Mouse (Mus musculus) adrenal gland (tissue): ENCODE results near the gene Inpp4b.
"Not testable (repeated sequence)": the region's sequence is repeated elsewhere in the genome, so short reads cannot be mapped to it uniquely, and the experiment has no call there.

Experiments used
- intact Hi-C: fragments of 180-260 bp; cut with DNase I; formaldehyde crosslinking; loops from one replicate; pipeline ENCODE4 v1.15.1; 2025

Gene Inpp4b

DNA sequence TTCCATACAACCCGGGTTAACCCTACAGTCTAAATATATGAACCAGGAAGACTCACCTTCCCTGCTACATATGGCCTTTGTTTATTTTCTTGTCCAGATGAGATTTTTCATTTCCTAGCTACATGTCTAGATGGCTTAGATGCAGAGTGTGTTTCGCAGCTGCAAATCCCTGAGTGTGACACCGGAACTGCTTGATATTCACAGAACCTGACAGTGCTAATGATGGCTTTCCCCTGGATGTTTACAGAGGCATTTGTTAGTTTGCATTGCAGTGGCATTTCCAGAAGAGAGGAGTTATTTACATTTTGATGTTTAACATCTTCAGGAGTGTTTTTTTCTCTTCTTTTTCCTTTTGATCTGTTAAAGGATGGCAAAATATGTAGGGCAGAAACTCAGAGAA, 537.7 kb downstream of the Inpp4b start:
- intact Hi-C loops, result no loop called here

DNA sequence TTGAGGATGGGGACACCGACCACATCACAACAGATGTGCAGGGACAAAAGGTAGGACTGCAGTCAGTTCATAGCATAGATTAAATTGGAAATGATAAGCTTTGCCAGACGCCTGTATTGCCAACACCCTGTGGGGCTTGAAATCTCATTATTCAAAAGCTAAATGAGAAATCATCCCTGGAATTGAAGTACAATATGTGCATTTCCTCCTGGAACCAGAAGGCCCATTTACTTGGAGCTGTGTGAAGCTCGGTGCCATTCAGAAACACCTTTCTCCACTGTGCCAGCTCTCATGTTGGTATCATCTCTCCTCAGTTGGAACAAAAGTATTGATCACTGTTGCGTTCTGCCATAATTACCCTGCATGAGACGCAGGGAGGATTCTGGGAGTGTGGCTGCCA, 541.8 kb downstream of the Inpp4b start:
- intact Hi-C loops, result no loop called here

DNA sequence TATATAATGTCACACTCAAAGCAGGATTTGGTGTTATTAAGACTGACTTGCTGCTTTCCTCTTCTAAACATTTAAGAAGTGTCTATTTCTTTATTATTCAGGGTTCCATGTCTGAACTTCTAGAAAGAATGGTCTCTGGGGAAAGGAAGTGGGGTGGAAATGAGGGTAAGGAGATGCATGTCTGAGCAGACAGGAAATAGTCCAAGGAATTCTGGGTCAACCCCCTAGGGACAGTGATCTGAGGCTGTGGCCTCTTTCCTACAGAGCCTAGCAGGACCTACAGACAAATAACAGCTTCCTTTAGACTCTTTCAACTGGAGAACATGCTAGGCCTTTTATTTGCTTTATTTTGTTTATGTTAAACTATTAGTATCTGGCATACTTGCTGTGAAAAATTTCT, 546.5 kb downstream of the Inpp4b start:
- intact Hi-C loops, result no loop called here

DNA sequence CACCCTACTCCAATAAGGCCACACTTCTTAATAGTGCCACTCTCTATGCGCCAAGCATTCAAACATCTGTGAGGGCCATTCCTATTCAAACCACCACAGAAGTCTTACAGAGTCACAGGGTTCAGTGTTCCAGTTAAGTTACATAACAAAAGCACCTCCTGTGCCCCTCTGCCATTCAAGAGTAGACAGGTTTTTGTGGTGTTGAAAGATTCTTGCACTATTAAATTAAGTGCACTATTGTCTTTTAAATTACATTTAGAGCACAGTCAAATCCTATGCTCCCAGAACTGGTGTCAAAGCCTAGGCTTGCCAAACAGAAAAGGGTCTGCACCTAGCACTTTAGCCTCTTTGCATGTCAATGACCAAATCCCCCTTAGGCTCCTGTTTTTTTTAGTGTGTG, 550.9 kb downstream of the Inpp4b start:
- intact Hi-C loops, result no loop called here

DNA sequence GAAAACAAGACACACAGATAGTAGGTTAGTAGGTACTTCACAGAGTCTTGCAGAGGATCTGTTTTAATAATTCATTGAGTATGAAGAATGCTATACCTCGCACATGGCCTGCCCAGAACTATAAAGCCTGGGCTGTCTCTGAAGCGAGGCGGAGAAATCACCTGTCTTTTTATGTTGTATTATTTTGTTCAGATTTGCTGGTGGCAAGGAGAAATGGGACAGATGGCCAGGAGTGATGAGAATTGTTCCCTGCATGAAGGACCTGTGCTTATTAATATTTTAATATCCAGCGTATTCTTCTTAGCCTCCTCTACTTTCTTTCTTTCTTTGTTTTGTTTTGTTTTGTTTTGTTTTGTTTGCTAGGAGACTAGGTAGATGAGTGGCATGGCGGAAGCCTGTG, 604.5 kb downstream of the Inpp4b start:
- intact Hi-C loops, result no loop called here

DNA sequence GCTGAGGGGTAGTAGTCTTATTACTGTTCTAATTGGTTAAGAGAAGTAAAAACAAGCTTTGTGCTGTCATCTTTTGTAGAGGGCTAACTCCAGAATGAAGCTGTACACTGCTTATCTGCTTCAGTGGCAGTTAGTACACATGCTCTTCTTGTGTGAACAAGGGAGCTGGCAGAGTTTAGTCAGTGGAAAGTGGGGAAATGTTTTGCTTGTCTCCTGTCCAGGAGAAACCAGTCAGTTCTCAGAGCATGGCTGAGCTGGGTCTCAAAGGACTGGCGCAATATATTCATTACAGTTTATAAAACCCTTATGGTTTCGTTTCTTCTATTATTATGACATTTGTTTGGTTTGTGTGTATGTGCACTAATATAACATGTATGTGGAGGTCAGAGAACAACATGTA, 610.7 kb downstream of the Inpp4b start:
- intact Hi-C loops, result no loop called here

DNA sequence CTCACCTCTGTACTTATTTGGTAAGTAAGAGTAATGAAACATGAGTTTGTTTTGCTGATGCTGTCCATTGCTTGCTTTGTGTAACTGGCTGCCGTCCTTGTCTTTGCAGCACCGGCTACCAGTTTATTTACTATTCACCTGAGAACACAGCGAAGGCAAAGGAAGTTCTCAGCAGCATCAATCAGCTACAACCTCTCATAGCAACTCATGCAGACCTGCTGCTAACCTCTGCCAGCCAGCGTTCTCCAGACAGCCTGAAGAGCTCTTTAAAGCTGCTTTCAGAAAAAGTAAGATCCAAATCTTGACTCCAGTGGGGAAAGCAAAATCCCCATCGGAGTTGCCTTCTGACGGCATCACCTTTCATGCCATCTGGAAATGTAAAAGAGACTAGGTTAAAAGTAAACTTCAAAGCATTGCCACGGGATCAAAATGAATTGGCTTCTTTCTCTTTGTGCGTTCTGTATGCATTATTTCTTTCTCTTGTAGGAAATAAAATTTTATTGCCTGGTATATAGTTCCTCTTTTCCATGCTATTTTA, 642.8 kb downstream of the Inpp4b start:
- intact Hi-C loops, result no loop called here

DNA sequence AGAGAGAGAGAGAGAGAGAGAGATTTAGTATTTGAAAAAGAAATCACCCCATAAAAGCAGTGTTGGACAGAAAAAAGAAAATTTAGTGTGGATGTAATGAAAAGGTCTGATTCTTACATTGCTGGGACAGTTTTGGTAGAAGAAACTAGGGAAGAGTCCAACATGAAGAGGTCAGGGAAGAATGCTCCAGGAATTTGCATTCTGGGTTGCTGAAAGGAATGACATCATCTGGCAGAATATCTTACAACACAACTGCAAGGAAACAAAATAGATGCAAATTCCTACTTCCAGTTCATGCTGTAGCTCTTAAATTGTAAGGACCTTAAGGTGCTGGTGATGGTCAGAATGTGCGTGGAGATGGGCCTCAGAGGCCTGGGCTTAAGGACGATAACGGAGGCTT, 650.6 kb downstream of the Inpp4b start:
- intact Hi-C loops, result no loop called here

DNA sequence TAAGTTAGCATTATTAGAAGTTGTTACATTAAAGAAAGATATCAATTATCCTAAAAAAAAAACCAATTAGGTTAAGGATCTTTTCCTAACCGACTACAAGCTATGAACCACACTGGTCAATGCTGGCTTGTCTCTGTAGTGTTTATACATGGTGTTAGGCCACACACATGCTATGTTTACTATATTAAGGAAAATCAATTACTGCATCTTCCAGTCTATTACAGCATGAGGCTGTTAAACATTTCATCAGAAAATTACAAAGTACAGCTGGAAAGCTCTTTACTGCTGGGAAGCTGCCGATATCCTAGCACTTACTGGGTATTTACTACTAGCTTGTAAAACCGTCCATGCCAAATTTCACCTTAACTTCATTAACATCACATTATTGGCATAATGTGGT, 653.9 kb downstream of the Inpp4b start:
- intact Hi-C loops, result no loop called here

DNA sequence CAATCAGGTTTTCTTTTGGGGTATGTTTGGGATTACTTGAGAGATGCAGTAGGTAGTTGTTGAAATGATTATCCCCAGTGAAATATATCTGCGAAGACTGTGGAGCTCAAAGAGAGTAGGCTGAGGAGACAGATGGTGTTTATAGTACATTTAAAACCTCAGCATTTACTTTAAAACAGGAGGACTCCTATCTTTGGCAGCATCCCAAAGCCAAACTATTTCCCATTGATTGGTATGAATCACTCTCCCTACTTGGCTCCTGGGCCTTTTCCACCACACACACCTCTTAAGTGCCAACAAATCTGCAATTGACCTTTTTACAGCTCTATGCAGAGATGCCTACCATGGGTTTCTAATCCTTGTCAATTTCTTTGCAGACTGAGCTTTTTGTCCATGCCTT, 654.5 kb downstream of the Inpp4b start:
- intact Hi-C loops, result no loop called here

DNA sequence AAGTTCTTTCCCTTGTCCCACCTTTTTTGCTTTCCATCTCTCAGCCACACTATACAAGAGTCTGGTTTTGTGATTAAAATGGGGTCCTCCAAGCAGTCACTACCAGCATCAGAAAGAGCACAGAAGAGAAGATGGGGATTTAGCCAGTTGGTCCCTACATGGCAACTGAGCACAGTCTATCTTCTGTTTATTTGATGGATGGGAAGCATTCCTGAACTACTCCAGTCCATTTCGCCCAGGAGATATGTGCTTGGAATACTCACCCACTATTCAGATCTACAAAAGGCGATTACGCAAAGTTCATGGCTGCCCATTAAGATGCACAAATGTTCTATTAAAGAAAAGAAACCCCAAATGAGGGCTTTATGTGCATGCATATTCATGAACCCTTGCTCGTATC, 661.8 kb downstream of the Inpp4b start:
- intact Hi-C loops, result no loop called here

DNA sequence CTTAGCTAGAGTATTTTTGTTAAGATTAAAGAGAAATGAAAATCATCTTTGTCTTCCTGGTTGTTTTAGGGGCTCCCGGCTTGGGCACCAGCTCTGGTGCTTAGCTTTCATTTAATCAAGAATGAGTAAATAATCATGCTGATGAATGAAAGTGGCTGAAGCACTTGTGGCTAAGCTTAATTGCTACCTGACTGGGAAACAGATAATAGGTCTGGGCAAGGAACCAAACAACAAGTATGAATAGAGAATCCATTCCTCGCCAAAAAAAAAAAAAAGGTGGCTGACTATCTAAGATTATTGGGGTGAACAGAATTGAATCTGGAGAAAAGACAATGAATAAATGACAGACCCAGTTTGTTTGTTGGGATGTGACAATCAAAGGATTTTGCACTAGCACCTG, 663.1 kb downstream of the Inpp4b start:
- intact Hi-C loops, result no loop called here

DNA sequence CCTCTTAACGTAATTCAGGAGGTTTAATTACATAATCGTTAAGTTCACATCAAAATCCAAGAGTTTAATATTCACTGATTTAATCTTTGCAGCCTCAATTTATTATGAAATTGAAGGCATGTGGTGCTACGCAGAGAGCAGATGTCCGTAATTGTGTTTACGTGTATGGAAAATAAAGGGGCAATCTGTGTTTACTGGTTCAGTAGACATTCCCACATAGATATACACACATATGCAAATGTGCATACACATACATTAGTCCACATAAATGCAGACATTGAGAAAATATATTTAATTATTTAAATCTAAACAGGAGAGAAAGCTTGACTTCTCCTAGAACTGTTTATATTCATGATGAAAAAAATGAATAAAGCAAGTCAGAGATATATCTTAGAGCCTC, 675.4 kb downstream of the Inpp4b start:
- intact Hi-C loops, result loop anchor here (10.0 kb wide), 1 partner anchor 727 kb away; no protein-coding TSS in a partner anchor

DNA sequence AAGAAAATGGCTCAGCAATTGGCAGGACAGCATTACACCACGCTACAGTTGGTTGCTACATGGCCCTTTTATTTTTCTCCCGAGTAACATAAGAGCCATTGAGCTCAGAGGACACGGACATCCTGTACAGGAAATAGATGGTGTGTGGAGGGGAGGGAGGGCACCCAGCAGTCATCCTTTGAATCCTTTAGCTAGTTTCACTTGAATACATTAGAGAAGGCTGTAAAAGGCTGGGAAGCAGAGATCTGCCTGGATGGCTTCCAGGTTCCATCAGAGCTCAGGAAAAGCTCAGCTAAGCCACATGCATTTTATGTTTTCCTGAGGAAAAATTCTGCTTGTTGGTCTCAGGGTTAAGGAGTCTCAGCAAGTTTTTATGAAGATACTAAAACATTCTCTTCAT, 685.0 kb downstream of the Inpp4b start:
- intact Hi-C loops, result loop anchor here (5.0 to 10.0 kb wide), 2 partner anchors 553 to 680 kb away; no protein-coding TSS in a partner anchor

DNA sequence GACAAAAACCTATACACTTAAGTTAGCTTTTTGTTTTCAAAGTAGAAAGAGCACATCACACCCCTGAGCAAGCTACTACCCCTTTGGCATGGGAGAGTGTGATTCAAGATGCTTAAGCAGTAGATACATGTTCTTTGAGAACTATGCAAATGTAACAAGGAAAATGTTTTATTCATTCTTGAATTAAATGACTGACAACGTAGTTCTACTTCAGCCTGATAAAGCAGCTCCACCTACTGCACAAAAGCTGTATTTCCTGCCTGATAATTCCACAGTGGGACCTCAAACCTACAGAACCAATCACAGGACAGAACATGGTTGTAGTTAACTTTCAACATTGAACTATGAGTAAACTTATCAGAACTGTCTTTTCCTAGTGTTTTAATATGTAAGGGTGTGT, 686.5 kb downstream of the Inpp4b start:
- intact Hi-C loops, result loop anchor here (5.0 to 10.0 kb wide), 2 partner anchors 554 to 682 kb away; no protein-coding TSS in a partner anchor

DNA sequence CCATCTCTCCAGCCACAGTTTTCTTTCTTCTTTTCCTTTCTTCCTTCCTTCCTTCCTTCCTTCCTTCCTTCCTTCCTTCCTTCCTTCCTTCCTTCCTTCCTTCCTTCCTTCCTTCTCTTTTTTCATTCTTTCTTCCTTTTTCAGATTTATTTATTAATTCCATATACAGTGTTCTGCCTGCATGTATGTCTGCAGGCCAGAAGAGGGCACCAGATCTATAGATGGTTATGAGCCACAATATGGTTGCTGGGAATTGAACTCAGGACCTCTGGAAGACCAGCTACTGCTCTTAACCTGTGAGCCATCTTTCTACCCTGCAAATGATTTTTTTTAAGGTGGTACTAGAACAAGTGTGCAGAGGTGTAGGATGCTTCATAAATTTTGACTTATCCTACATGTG, 689.7 kb downstream of the Inpp4b start:
- intact Hi-C loops, result not testable (repeated sequence)

DNA sequence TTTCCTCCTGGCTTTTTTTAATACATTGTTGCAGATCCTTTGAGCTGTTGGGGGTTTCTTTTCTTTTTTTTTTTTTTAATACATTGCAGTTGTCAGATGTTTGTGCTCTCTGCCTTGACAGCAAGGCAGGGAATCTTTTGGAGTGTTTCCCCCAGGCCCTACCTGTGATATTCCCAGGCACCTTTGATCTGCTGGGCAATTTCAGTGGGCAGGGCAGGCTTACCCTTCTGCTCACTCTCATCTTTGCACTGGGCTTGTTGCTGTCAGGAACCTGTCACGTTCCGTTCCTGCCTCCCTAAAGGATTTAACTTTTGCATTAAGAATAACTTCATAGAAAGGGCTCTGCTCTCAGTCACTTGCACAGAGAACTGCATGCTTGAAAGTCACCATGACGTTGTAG, 711.7 kb downstream of the Inpp4b start:
- intact Hi-C loops, result no loop called here

DNA sequence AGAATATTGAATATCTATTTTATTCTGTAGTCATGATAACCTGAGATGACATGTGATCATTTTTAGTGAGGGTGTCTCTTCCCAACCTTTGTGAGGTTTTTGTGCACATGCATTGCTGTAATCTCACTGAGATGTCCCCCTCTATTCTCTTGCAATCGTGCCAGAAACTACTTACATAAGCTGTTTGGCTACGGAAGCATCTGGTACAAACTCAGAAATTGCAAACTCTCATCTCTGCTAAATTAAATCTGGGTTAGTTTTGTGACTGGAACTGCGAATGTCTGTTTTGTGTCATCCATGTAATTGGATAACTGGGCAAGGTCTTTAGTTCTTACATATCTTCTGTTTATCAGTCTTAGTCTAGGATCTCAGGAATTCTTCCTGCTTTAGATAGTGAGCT, 725.3 kb downstream of the Inpp4b start:
- intact Hi-C loops, result no loop called here

DNA sequence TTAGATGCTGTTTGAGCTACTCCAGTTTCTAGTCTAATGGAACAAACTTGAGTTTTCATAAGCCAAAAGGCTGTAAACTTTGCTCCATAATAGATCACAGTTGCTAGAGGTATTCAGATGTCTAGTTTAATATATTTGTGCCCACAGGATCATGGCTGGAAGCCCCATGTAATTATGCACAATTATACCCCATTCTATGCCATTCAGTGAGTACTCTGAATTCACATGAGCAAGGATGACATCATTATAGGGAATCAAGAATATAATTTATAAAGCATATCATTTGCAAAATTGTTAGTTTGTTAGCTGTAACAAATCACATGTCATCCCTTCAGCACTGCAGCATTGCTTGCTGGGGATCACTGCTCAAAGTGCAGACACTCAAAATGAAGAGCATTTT, 736.9 kb downstream of the Inpp4b start:
- intact Hi-C loops, result no loop called here

DNA sequence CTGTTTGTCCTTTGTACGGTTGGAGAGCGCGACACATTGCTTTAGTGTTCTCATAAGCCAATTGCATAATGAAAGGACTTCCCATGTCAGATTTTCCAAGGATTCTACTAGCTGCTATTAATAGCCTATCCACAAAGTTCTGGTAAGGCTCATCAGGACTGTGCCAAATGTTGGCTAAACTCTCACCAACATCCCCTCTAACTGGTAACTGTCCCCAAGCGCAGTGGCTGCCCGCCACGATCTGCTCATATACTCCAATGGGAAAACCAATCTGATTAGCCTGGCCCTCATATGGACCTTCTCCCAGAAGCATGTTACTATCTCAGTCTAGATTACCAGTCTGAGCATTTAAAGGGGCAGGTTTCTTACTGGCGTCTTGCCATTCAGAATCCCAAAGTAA, 744.3 kb downstream of the Inpp4b start:
- intact Hi-C loops, result not testable (repeated sequence)

DNA sequence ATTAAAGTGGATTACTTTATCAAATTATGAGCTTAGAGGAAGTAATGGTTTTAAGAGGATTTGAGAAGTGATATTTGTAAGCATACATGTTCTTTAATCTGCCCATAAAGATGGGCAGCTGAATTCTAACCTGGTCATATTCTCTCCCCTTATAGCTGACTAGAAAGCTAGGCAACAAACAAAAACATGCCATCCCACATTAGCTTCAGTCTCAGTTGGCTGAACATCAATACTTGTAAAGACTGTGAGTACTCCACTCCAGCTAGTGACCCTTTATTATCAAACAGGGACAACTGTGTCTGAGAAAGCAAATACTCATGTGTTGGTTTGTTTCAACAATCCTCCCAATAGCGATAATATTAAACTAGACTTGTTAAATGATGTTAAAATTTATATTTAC, 748.5 kb downstream of the Inpp4b start:
- intact Hi-C loops, result no loop called here

DNA sequence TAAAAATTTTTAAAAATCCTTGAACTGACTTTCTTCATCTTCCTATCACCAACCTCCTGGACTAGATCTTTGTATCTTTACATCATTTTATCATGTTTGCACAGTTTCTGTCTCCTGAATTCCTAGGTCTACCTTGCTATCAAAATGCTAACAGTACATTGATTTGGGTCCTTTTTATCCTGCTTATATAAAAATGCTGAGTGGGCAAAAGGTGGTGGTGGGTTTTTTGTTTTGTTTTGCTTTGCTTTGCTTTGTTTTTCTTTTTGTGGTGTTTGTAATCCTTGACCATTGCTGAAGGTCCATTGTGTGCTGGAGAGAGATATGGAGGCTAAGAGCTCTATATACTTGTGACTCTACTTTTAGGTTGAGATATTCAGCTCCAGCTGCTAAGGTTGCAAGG, 750.9 kb downstream of the Inpp4b start:
- intact Hi-C loops, result no loop called here

DNA sequence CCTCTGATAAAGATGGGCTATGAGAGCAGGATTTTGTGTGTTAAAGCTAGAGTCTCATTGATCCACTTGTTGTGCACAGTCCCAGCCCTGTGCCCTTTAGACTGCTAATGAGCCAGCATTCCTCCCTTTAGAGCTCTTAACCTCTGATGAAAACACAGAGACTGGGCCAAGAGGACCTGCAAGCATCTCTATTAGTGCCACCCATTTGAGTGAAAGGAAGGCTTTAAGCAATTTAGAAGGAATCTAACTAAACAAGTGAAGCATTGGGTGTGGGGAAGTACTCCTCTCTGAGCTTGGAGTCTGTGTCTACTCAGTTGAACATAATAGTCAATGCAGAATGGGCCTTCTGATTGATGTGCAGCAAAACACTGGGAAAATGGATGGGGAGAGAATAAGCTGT, 762.2 kb downstream of the Inpp4b start:
- intact Hi-C loops, result no loop called here

DNA sequence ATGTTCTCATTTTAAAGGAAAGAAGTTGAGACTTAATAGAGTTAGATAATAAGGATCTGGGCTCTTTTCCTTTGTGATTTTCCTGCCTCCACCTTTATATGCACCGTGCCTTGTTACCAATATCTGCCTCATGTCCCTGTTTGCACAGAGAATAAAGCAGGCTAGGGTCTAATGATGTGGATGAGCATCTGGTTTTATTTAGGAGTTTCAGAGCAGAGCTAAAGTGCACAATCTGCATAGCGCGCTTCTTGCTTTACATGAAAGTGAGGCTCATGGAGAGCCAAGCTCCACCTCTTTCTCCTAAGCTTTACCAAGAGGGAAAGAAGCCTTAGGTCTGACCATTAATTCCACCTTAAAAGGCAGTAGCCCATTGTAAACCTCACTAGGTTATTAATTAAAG, 763.8 kb downstream of the Inpp4b start:
- intact Hi-C loops, result no loop called here
